Mouse (Mus musculus) forebrain, embryonic 12.5 days (tissue): ENCODE measurements around the gene Rnf2. TPM values are rescaled to one million over a fixed set of nuclear protein-coding genes. Genes with fewer than 3 reads are reported as not detected.
A peak's percentile ranks its signal among the peaks of the same experiment; 100 is the strongest.

ENCODE experiments used
- ATAC-seq: fragments of 200-750 bp; cut with Nextera tagmentation; 2 replicates; pipeline ENCODE4 v1.8.0; 2017; ENCODE audit warnings: moderate TSS enrichment; ENCODE audit not compliant: low FRiP score
- H3K27ac ChIP-seq: fragments of 300-500 bp; sonication (generic); 2 replicates; pipeline ENCODE4 v1.5.1; 2016; ENCODE audit warnings: mild to moderate bottlenecking
- H3K27me3 ChIP-seq: fragments of 300-500 bp; sonication (generic); 2 replicates; pipeline ENCODE4 v1.6.1; 2016; ENCODE audit warnings: mild to moderate bottlenecking
- H3K36me3 ChIP-seq: fragments of 300-500 bp; sonication (generic); replicated peaks from 2 replicates; pipeline ENCODE4 v1.6.1; 2016; ENCODE audit warnings: mild to moderate bottlenecking
- H3K4me1 ChIP-seq: fragments of 300-500 bp; sonication (generic); 2 replicates; pipeline ENCODE4 v1.6.1; 2016
- H3K4me2 ChIP-seq: fragments of 300-500 bp; sonication (generic); 2 replicates; pipeline ENCODE4 v1.6.1; 2016; ENCODE audit warnings: mild to moderate bottlenecking, moderate library complexity
- H3K4me3 ChIP-seq: fragments of 300-500 bp; sonication (generic); replicated peaks from 2 replicates; pipeline ENCODE4 v1.5.1; 2016; ENCODE audit warnings: mild to moderate bottlenecking
- H3K9ac ChIP-seq: fragments of 300-500 bp; sonication (generic); 2 replicates; pipeline ENCODE4 v1.6.1; 2016; ENCODE audit warnings: mild to moderate bottlenecking
- H3K9me3 ChIP-seq: fragments of 300-500 bp; sonication (generic); 2 replicates; pipeline ENCODE4 v1.6.1; 2016
- WGBS: fragments of 180-500 bp; shearing (Covaris S2); methylation state at CpG from one replicate; pipeline ENCODE4 v1.1.7; 2016; 5-methylcytosine and 5-hydroxymethylcytosine counted together
- microRNA-seq: library from miRNA; unstranded; fragments of <30 nt; microRNA quantifications from one replicate; pipeline ENCODE4, GENCODE M21; 2017
- polyA plus RNA-seq: library from polyadenylated mRNA; unstranded; fragments of >200 nt; fragmentation: Nextera tagmentation; extraction: Ambion mirVana; gene quantifications from 2 replicates; pipeline ENCODE4 v1.2.1, GENCODE M21; 2016

The Rnf2 gene
- polyA plus RNA-seq, 1 experiment from 2014 or later: 139 TPM

GRCm38 (mm10) chr1:151426947-151427600, 73.7 kb downstream of the Rnf2 start:
- H3K4me3 ChIP-seq: peak overlapping the region; percentile 84
- H3K27ac ChIP-seq: no peak overlapping the region
- H3K36me3 ChIP-seq: no peaks in the 10 kb centered on the region; the same call in 1 of the 2 replicates
- H3K4me1 ChIP-seq: peaks cover 15% of the 10 kb centered on the region
- no peaks in the 10 kb centered on the region for H3K27me3 ChIP-seq
- WGBS: 34% methylated on average over 7 of the region's 7 CpGs
- H3K4me2 ChIP-seq: peak overlapping the region; percentile 62
- ATAC-seq: no peak
- no peaks in the 10 kb centered on the region for H3K9me3 ChIP-seq
- H3K9ac ChIP-seq: peak overlapping the region; percentile 78; the same call in 1 of the 2 replicates

- no peak for ATAC-seq
- 85% methylated on average over 3 of the region's 3 CpGs for WGBS
- Histone ChIP-seq H3K4me1 (peaks cover 4% of the 10 kb centered on the region), H3K27me3 (no peaks in the 10 kb centered on the region), H3K27ac (no peak overlapping the region), H3K9me3 (no peaks in the 10 kb centered on the region), H3K9ac (no peak overlapping the region), H3K4me2 (no peak overlapping the region), H3K36me3 (peaks cover 18% of the 10 kb centered on the region), H3K4me3 (no peak overlapping the region)
Observed at GRCm38 (mm10) chr1:151422178-151422577, 78.6 kb downstream of the Rnf2 start.

DNA sequence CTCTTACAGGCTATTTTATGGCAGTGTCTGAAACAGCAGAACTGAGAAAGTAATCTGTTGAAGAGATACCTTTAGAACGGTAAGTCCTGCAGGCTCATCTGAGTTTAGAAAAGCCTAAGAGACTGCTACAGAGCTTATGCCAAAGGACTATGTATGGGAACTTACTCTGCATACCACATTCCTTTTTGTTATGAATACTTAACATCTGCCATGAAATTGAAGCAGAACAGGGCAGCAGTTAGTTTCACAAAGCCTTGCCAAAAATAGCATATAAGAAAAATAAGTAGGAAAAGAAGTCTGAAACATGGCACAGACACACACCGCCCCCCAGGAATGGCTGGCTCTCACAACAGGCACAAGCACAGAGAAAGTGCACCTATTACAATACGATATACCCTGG, 90.9 kb downstream of the Rnf2 start:
- 90% methylated on average over 3 of the region's 3 CpGs for WGBS
- Histone ChIP-seq H3K36me3 (peaks cover 11% of the 10 kb centered on the region; the same call in 1 of the 2 replicates), H3K27me3 (no peaks in the 10 kb centered on the region), H3K4me1 (no peaks in the 10 kb centered on the region), H3K4me3 (no peak overlapping the region), H3K9me3 (no peaks in the 10 kb centered on the region), H3K9ac (no peak overlapping the region), H3K4me2 (no peak overlapping the region), H3K27ac (no peak overlapping the region)
- ATAC-seq: no peak

Small RNA genes within 50 kb of the gene (microRNA-seq; reads per million reads assigned to microRNA genes)
- gene Mir7682: 1.5 reads per million

Other genes starting within 250 kb of the Rnf2 start
- gene Ivns1abp, start 156.5 kb downstream of the Rnf2 start, polyA plus RNA-seq: 446 and 474 TPM in 2 replicates
- gene Swt1, start 72.5 kb downstream of the Rnf2 start, polyA plus RNA-seq: 26.9 and 27.1 TPM in 2 replicates
- 60.1 and 63.3 TPM in 2 replicates for gene Trmt1l, start 72.4 kb downstream of the Rnf2 start, polyA plus RNA-seq
- gene Fam129a, start 70.2 kb upstream of the Rnf2 start, polyA plus RNA-seq: 1.4 and 1.7 TPM in 2 replicates